Mouse (Mus musculus): ENCODE results near the gene Gm6040. TPM values are rescaled to one million over a fixed set of nuclear protein-coding genes. Genes with fewer than 3 reads are reported as not detected.

Gene Gm6040
- total and polyA plus RNA-seq, 3 experiments: not detected

DNA sequence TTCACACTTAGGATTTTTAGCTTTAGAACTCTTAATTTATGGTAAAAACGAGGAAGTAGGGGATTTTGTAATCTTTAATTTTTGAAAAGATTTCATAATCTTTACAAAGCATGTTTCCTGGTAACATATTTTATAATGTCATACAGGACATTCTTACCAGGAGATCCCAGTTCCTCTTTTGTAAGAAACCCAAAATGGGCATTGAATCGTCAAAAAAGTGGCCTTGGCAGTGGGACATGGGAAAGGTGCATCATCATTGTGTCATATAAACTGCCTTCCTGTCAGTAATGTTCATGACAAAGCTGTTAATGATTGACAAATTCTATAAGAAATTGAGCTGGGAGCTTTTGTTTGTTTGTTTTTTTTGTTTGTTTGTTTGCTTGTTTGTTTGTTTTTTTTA, 13.6 kb downstream of the Gm6040 start:
- H3K27me3 ChIP-seq (replicated peaks): peaks cover 6% of the 10 kb centered on the region
- H3K36me3 ChIP-seq (replicated peaks in 1 of 2; ENCODE audit: control insufficient read depth in 1 of 2, insufficient read depth in 1 of 2, low read length in 1 of 2): no peaks in the 10 kb centered on the region
- in situ Hi-C loops (cut with MboI; ENCODE audit: low pct_ligation_motif_present, low pct_unique_long_range_greater_than_20kb, low sequenced_read_pairs): no loop called here
- H3K9ac ChIP-seq (ENCODE audit: insufficient read depth, low read depth): no peak overlapping the region
- no peaks in the 10 kb centered on the region for H3K79me2 ChIP-seq (replicated peaks; ENCODE audit: control insufficient read depth, extremely low read depth, insufficient read depth, poor library complexity, severe bottlenecking)
- H3K9me3 ChIP-seq (replicated peaks; ENCODE audit: low read length): no peaks in the 10 kb centered on the region
- no peak for DNase-seq (ENCODE audit: extremely low read depth)
- no peak overlapping the region for H3K4me3 ChIP-seq (replicated peaks in 1 of 3; ENCODE audit: low read depth in 2 of 3, low read length in 2 of 3, poor library complexity in 1 of 3)
- H3K4me1 ChIP-seq (ENCODE audit: control insufficient read depth in 1 of 2, insufficient read depth in 2 of 2): no peaks in the 10 kb centered on the region
- H3K4me2 ChIP-seq (ENCODE audit: insufficient read depth, low read depth, poor library complexity, severe bottlenecking): no peak overlapping the region
- TF ChIP-seq POLR2A (IDR thresholded peaks at IDR 0.05; ENCODE audit: low read depth, low read length): no peak
- TF ChIP-seq ZKSCAN1 (IDR thresholded peaks at IDR 0.05; ENCODE audit: borderline replicate concordance, low read depth, low read length): no peak
- no peak for TF ChIP-seq GABPA (IDR thresholded peaks at IDR 0.05; ENCODE audit: insufficient replicate concordance, low read depth, low read length)
- no peak for TF ChIP-seq ZNF384 (IDR thresholded peaks at IDR 0.05; ENCODE audit: low read depth, low read length)
- TF ChIP-seq USF1 (IDR thresholded peaks at IDR 0.05; ENCODE audit: low read depth, low read length): no peak
- no peak for TF ChIP-seq ELF1 (IDR thresholded peaks at IDR 0.05; ENCODE audit: low read depth, low read length)
- no peak for TF ChIP-seq PAX5 (IDR thresholded peaks at IDR 0.05; ENCODE audit: low read length)
- no peak for TF ChIP-seq POLR2AphosphoS2 (IDR thresholded peaks at IDR 0.05; ENCODE audit: low read depth, low read length)
- TF ChIP-seq MAX (IDR thresholded peaks at IDR 0.05; ENCODE audit: low read length): no peak
- no peak for TF ChIP-seq MXI1 (IDR thresholded peaks at IDR 0.05; ENCODE audit: low read depth, low read length)
- TF ChIP-seq RAD21 (IDR thresholded peaks at IDR 0.05; ENCODE audit: low read depth, low read length): no peak
- TF ChIP-seq E2F4 (IDR thresholded peaks at IDR 0.05; ENCODE audit: insufficient replicate concordance, low read depth, low read length): no peak
- no peak for TF ChIP-seq SIN3A (IDR thresholded peaks at IDR 0.05; ENCODE audit: low read length)
- TF ChIP-seq NELFE (IDR thresholded peaks at IDR 0.05; ENCODE audit: low read depth, low read length): no peak
- no peak for TF ChIP-seq UBTF (IDR thresholded peaks at IDR 0.05; ENCODE audit: low read depth, low read length)
- TF ChIP-seq NRF1 (IDR thresholded peaks at IDR 0.05; ENCODE audit: low read depth, low read length): no peak
- no peak overlapping the region for H3K27ac ChIP-seq (ENCODE audit: insufficient read depth, low read depth)
- dilution Hi-C loops (cut with MboI; ENCODE audit: extremely low pct_ligation_motif_present, extremely low pct_unique_long_range_greater_than_20kb, low sequenced_read_pairs): no loop called here

DNA sequence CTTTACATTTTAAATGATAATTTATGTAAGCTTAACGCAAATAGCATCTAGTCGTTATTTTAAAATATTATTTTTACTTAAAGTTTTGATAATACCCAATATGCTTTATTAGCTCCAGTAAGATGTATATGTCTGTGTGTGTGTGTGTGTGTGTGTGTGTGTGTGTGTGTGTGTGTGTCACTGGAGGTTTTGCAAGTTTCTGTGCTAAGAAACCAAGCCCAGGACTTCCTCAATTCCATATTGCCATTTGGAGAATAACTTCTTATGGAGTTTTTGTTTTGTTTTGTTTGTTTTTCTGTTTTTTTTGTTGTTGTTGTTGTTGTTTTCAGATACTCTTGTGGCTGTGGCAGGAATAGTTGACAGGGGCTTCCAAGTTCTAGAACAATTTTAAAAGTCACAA, 14.8 kb downstream of the Gm6040 start:
- H3K4me1 ChIP-seq (ENCODE audit: control insufficient read depth in 1 of 2, insufficient read depth in 2 of 2): no peaks in the 10 kb centered on the region
- no peak overlapping the region for H3K4me3 ChIP-seq (replicated peaks in 1 of 3; ENCODE audit: low read depth in 2 of 3, low read length in 2 of 3, poor library complexity in 1 of 3)
- no peaks in the 10 kb centered on the region for H3K36me3 ChIP-seq (replicated peaks in 1 of 2; ENCODE audit: control insufficient read depth in 1 of 2, insufficient read depth in 1 of 2, low read length in 1 of 2)
- H3K9ac ChIP-seq (ENCODE audit: insufficient read depth, low read depth): no peak overlapping the region
- no peaks in the 10 kb centered on the region for H3K9me3 ChIP-seq (replicated peaks; ENCODE audit: low read length)
- H3K4me2 ChIP-seq (ENCODE audit: insufficient read depth, low read depth, poor library complexity, severe bottlenecking): no peak overlapping the region
- no peak overlapping the region for H3K27ac ChIP-seq (ENCODE audit: insufficient read depth, low read depth)
- no peaks in the 10 kb centered on the region for H3K79me2 ChIP-seq (replicated peaks; ENCODE audit: control insufficient read depth, extremely low read depth, insufficient read depth, poor library complexity, severe bottlenecking)
- dilution Hi-C loops (cut with MboI; ENCODE audit: extremely low pct_ligation_motif_present, extremely low pct_unique_long_range_greater_than_20kb, low sequenced_read_pairs) (no loop called here), in situ Hi-C loops (cut with MboI; ENCODE audit: low pct_ligation_motif_present, low pct_unique_long_range_greater_than_20kb, low sequenced_read_pairs) (no loop called here)
- no peak for DNase-seq (ENCODE audit: extremely low read depth)
- H3K27me3 ChIP-seq (replicated peaks): peaks cover 3% of the 10 kb centered on the region
- TF ChIP-seq E2F4 (IDR thresholded peaks at IDR 0.05; ENCODE audit: insufficient replicate concordance, low read depth, low read length) (no peak), TBP (conservative IDR thresholded peaks at IDR 0.05; ENCODE audit: low read depth, low read length) (no peak), PAX5 (IDR thresholded peaks at IDR 0.05; ENCODE audit: low read length) (no peak), ELF1 (IDR thresholded peaks at IDR 0.05; ENCODE audit: low read depth, low read length) (no peak), ZC3H11A (IDR thresholded peaks at IDR 0.05; ENCODE audit: low read depth, low read length) (no peak)

Measured in CH12.LX (cell line).